Mouse (Mus musculus) midbrain, embryonic 16.5 days (tissue): ENCODE measurements at regions not wholly inside any gene's neighbourhood (a gene's known extent, or its start where the extent isn't known, plus 50 kb on each side); places are given as distances from the start of the nearest gene placed in this dataset.
"Not testable (repeated sequence)": the region's sequence is repeated elsewhere in the genome, so short reads cannot be mapped to it uniquely, and the experiment has no call there.

Source experiments
- ATAC-seq: fragments of 200-750 bp; cut with Nextera tagmentation; 2 replicates; pipeline ENCODE4 v1.8.0; 2017; ENCODE audit warnings: moderate TSS enrichment
- H3K27ac ChIP-seq: fragments of 300-500 bp; sonication (generic); 2 replicates; pipeline ENCODE4 v1.5.1; 2014; ENCODE audit warnings: mild to moderate bottlenecking, low read length, mixed read lengths
- H3K27me3 ChIP-seq: fragments of 300-500 bp; sonication (generic); 2 replicates; pipeline ENCODE4 v1.6.1; 2014; ENCODE audit warnings: low read depth, low read length, mixed read lengths; ENCODE audit not compliant: control insufficient read depth, insufficient read depth
- H3K36me3 ChIP-seq: fragments of 300-500 bp; sonication (generic); 2 replicates; pipeline ENCODE4 v1.6.1; 2014; ENCODE audit warnings: mild to moderate bottlenecking, low read length, moderate library complexity, mixed read lengths; ENCODE audit not compliant: control insufficient read depth, insufficient read depth
- H3K4me1 ChIP-seq: fragments of 300-500 bp; sonication (generic); 2 replicates; pipeline ENCODE4 v1.6.1; 2014; ENCODE audit warnings: mild to moderate bottlenecking, low read length, mixed read lengths; ENCODE audit not compliant: control insufficient read depth, insufficient read depth
- H3K4me2 ChIP-seq: fragments of 300-500 bp; sonication (generic); 2 replicates; pipeline ENCODE4 v1.6.1; 2014; ENCODE audit warnings: mild to moderate bottlenecking, low read length, mixed read lengths
- H3K4me3 ChIP-seq: fragments of 300-500 bp; sonication (generic); 2 replicates; pipeline ENCODE4 v1.5.1; 2014; ENCODE audit warnings: low read depth, mild to moderate bottlenecking, low read length, moderate library complexity, mixed read lengths
- H3K9ac ChIP-seq: fragments of 300-500 bp; sonication (generic); 2 replicates; pipeline ENCODE4 v1.6.1; 2014; ENCODE audit warnings: low read depth, low read length, mixed read lengths
- H3K9me3 ChIP-seq: fragments of 300-500 bp; sonication (generic); replicated peaks from 2 replicates; pipeline ENCODE4 v1.6.1; 2014; ENCODE audit warnings: mild to moderate bottlenecking, low read length, mixed read lengths; ENCODE audit not compliant: control insufficient read depth, poor library complexity, severe bottlenecking
- WGBS: fragments of 180-500 bp; shearing (Covaris S2); extraction: QIAGEN DNeasy Blood & Tissue Kit; methylation state at CpG from one replicate; pipeline ENCODE4 v1.1.7; 2014; 5-methylcytosine and 5-hydroxymethylcytosine counted together

- no peak for ATAC-seq
- H3K4me2 ChIP-seq = no peak overlapping the region
- H3K36me3 ChIP-seq = no peaks in the 10 kb centered on the region
- H3K9me3 ChIP-seq = no peaks in the 10 kb centered on the region
- no peaks in the 10 kb centered on the region for H3K27me3 ChIP-seq
- H3K27ac ChIP-seq = no peak overlapping the region
- H3K4me1 ChIP-seq = no peaks in the 10 kb centered on the region
- no peak overlapping the region for H3K4me3 ChIP-seq
- H3K9ac ChIP-seq = no peak overlapping the region
- WGBS = 44% methylated on average over 4 of the region's 4 CpGs
These were observed 114.8 kb downstream of the Galc start for GRCm38 (mm10) chr12:98144464-98144863.

GRCm38 (mm10) chr12:98143170-98143569 is 116.1 kb downstream of the Galc start:
- Histone ChIP-seq H3K9me3 (no peaks in the 10 kb centered on the region), H3K4me1 (no peaks in the 10 kb centered on the region), H3K9ac (no peak overlapping the region), H3K27ac (no peak overlapping the region), H3K36me3 (no peaks in the 10 kb centered on the region), H3K4me2 (no peak overlapping the region), H3K4me3 (no peak overlapping the region), H3K27me3 (no peaks in the 10 kb centered on the region)
- no peak for ATAC-seq
- WGBS = 86% methylated on average over 1 of the region's 1 CpGs

GRCm38 (mm10) chr12:98139906-98140305 is 119.4 kb downstream of the Galc start:
- H3K4me2 ChIP-seq, H3K9me3 ChIP-seq, H3K4me3 ChIP-seq, H3K4me1 ChIP-seq, H3K27me3 ChIP-seq, H3K27ac ChIP-seq, H3K9ac ChIP-seq, H3K36me3 ChIP-seq, ATAC-seq: not testable (repeated sequence)
- WGBS = 59% methylated on average over 3 of the region's 3 CpGs

GRCm38 (mm10) chr12:98131276-98131675 is 128.0 kb downstream of the Galc start:
- Histone ChIP-seq H3K27ac (no peak overlapping the region), H3K9me3 (no peaks in the 10 kb centered on the region), H3K36me3 (no peaks in the 10 kb centered on the region), H3K4me2 (no peak overlapping the region), H3K9ac (no peak overlapping the region), H3K4me1 (no peaks in the 10 kb centered on the region), H3K4me3 (no peak overlapping the region), H3K27me3 (no peaks in the 10 kb centered on the region)
- WGBS = 46% methylated on average over 5 of the region's 5 CpGs
- no peak for ATAC-seq

GRCm38 (mm10) chr12:98123541-98123940 is 135.7 kb downstream of the Galc start:
- no peak overlapping the region for H3K4me2 ChIP-seq
- ATAC-seq = no peak
- no peaks in the 10 kb centered on the region for H3K9me3 ChIP-seq
- WGBS = 64% methylated on average over 3 of the region's 3 CpGs
- no peaks in the 10 kb centered on the region for H3K36me3 ChIP-seq
- no peaks in the 10 kb centered on the region for H3K4me1 ChIP-seq
- no peak overlapping the region for H3K9ac ChIP-seq
- H3K27ac ChIP-seq = no peak overlapping the region
- no peak overlapping the region for H3K4me3 ChIP-seq
- no peaks in the 10 kb centered on the region for H3K27me3 ChIP-seq

- H3K4me1 ChIP-seq = peaks cover 3% of the 10 kb centered on the region
- H3K27me3 ChIP-seq = no peaks in the 10 kb centered on the region
- WGBS = 86% methylated on average over 9 of the region's 9 CpGs
- no peak for ATAC-seq
- no peak overlapping the region for H3K9ac ChIP-seq
- H3K36me3 ChIP-seq = no peaks in the 10 kb centered on the region
- H3K4me3 ChIP-seq = no peak overlapping the region
- H3K9me3 ChIP-seq = no peaks in the 10 kb centered on the region
- H3K27ac ChIP-seq = no peak overlapping the region
- no peak overlapping the region for H3K4me2 ChIP-seq
These were observed 151.2 kb downstream of the Galc start for GRCm38 (mm10) chr12:98108039-98108438.

GRCm38 (mm10) chr12:98106789-98107684 is 152.2 kb downstream of the Galc start:
- Histone ChIP-seq H3K27me3 (no peaks in the 10 kb centered on the region), H3K4me2 (no peak overlapping the region), H3K36me3 (no peaks in the 10 kb centered on the region), H3K4me3 (no peak overlapping the region), H3K4me1 (peaks cover 3% of the 10 kb centered on the region), H3K27ac (no peak overlapping the region), H3K9ac (no peak overlapping the region), H3K9me3 (no peaks in the 10 kb centered on the region)
- 41% methylated on average over 10 of the region's 10 CpGs for WGBS
- 0 out of 2 replicates have a peak, but pooled peaks have one; percentile 45 for ATAC-seq

GRCm38 (mm10) chr12:98106151-98106788 is 153.0 kb downstream of the Galc start:
- Histone ChIP-seq H3K27ac (no peak overlapping the region), H3K27me3 (no peaks in the 10 kb centered on the region)

GRCm38 (mm10) chr12:98105749-98106148 is 153.5 kb downstream of the Galc start:
- Histone ChIP-seq H3K36me3 (no peaks in the 10 kb centered on the region), H3K27ac (no peak overlapping the region), H3K27me3 (no peaks in the 10 kb centered on the region), H3K4me3 (no peak overlapping the region), H3K9ac (no peak overlapping the region), H3K9me3 (no peaks in the 10 kb centered on the region), H3K4me1 (peaks cover 3% of the 10 kb centered on the region), H3K4me2 (no peak overlapping the region)
- ATAC-seq = no peak

More at GRCm38 (mm10) chr12:98106151-98106788, 153.0 kb downstream of the Galc start:
- Histone ChIP-seq H3K4me1 (peaks cover 3% of the 10 kb centered on the region), H3K36me3 (no peaks in the 10 kb centered on the region), H3K9me3 (no peaks in the 10 kb centered on the region), H3K4me2 (no peak overlapping the region), H3K9ac (no peak overlapping the region), H3K4me3 (no peak overlapping the region)
- ATAC-seq = no peak
- 29% methylated on average over 3 of the region's 3 CpGs for WGBS
